Mouse (Mus musculus): Measurements from ENCODE around the gene Traip.
"Not testable (repeated sequence)": the region's sequence is repeated elsewhere in the genome, so short reads cannot be mapped to it uniquely, and the experiment has no call there.

Traip gene

GRCm38 (mm10) chr9:108001922-108002770 lies 52.2 kb downstream of the Traip start, which contains the start of gene Ip6k1:
Ip6k1 (plus strand) TSS chr9:108002501.
- in situ Hi-C loops (cut with MseI, MboI): no loop called here

- in situ Hi-C loops (cut with MseI, MboI): no loop called here
Measured at GRCm38 (mm10) chr9:108002778-108003530, 53.0 kb downstream of the Traip start.

GRCm38 (mm10) chr9:108003531-108003890 lies 53.6 kb downstream of the Traip start:
- in situ Hi-C loops (cut with MseI, MboI): no loop called here

DNA sequence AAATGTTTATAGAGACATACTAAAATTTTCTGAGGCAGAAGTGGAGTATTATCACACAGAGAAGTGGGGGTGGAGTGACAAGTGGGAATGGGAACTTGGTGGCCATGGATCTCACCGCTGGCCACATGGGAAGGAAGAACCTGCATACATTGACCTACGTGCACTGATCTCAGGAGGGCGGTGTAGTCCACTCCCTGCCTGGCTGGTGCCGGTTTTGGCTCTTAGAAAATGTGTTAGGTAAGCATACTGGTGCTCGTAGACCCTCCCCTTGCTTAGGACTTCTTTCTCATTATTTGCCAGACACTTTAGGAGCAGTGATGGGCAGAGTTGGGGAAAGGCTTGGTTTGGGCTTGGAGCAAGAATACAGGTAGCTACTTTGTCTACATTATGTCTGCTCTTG lies 58.1 kb downstream of the Traip start:
- in situ Hi-C loops (cut with MseI, MboI): no loop called here

GRCm38 (mm10) chr9:108010385-108010784 lies 60.4 kb downstream of the Traip start:
- in situ Hi-C loops (cut with MseI, MboI): no loop called here

- in situ Hi-C loops (cut with MseI, MboI): not testable (repeated sequence)
Measured at GRCm38 (mm10) chr9:108013577-108013976, 63.6 kb downstream of the Traip start.

DNA sequence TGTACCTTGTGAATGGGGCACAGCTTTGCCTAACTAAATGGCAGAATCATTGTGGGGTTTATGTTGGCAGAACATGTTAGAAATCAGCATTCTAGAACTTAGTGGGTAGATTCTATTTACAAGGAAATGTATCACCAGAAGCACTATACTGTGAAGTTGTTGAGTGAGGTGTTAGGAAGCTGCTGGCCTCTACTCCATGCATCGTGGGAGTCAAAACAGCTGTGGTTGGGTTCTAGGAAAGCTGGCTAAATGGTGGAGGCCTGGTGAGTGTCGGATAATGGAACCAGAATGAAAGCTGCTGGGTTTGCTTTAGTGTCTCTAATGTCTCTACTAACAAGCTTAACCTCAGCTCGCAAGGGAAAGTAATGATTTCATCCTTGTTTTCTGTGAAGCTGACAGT lies 67.2 kb downstream of the Traip start:
- in situ Hi-C loops (cut with MseI, MboI): no loop called here

- in situ Hi-C loops (cut with MseI, MboI): no loop called here
Measured at GRCm38 (mm10) chr9:108020741-108021140, 70.8 kb downstream of the Traip start.
